Mouse (Mus musculus): ENCODE results near the gene Pla2g7.

The Pla2g7 gene

DNA sequence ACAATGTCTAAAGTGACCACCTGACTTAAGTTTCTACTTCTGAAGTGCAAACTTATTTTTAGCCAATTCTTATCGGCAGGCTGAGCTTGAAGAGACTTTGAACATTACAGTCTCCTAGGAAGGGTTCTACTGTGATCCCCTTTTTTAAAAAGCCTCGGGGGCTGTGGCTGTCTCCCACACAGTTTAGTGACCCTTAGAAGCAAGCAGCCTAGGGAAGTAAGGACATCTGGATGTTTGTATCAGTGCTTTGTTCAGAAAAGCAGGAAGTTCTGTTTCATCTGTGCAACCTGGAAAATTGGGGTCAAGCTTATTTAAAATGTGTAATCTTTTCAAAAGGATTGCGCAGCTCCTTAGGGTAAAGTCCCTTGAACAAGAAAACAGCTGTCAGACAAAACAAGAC lies 12.6 kb downstream of the Pla2g7 start:
- in situ Hi-C loops (cut with MboI, MseI): no loop called here

DNA sequence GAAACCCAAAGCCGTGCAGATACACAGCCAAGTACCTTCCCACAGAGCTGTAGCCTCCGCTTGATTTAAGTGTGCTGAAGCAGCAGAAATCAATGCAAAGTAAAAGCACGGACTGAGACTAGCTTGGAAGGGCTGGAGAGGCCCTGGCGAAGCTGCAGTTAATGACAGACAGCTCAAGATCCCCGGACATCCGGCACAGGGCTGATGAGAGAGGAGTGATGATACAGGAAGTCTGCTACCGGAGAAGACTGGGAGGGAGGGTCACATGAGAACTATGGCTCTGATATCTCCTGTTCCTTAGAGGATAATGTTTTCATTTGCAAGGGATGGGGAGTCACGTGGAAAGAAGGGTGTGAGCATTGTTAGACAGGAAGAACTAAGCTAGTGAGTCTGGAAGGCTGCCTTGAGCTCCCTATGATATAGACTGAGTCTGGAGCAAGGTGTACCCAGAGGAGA lies 13.1 kb downstream of the Pla2g7 start:
- in situ Hi-C loops (cut with MboI, MseI): no loop called here

DNA sequence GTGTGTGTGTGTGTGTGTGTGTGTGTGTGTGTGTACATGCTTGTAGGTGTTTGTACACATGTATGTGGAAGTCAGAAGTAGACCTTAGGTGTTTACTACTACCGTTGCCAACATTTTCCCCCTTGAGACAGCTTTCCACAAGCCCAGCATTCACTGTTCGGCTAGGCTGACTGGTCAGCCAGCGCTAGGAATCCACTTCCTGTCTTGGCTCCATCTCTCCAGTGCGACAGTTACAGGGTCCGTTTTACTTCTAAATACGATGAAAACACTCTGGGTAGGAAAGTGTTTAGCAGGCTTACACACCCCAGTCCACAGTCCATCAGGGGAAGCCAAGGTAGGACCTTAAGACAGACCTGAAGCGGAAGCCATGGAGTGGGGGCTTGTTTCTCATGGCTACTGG lies 16.9 kb downstream of the Pla2g7 start:
- in situ Hi-C loops (cut with MboI, MseI): no loop called here

DNA sequence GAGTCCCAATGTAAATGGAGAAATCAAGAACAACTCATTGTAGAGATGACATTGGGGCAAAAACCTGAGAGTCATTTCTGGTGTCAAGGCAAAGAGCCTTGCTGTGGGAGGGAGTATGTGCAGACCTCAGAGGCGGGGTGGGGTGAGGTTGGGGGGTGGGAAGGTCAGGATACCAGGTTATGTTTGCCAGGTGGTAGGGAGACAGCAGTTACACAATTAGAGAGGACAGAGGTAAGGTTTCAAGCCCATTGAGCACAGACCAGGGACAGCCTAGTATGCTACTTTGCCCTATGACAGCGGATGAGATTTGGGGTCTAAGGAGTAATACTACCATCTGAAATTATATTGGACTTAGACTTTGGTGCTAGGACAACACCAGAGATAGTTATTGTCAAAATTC lies 19.4 kb downstream of the Pla2g7 start:
- in situ Hi-C loops (cut with MboI, MseI): no loop called here

DNA sequence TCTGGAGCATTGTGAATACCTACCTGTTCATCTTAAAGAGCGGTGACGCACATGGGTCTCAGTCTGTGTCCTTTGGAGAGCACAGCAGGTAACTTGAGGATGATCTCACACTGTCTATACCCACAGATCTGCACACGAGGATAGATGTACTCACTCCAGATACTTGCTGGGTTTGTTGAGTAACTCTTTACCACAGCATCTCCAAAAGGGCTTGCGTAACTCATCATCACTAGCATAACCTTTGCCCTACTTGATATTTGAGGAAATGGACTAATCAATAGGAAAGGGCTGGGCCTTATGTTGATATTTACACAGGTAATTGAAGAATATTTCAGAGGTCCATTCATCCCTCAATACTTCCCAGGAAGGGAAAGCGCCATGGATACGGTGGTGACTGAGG lies 21.9 kb downstream of the Pla2g7 start:
- in situ Hi-C loops (cut with MboI, MseI): loop anchor here (5.0 kb wide), 1 partner anchor 67 kb away; no protein-coding TSS in a partner anchor

DNA sequence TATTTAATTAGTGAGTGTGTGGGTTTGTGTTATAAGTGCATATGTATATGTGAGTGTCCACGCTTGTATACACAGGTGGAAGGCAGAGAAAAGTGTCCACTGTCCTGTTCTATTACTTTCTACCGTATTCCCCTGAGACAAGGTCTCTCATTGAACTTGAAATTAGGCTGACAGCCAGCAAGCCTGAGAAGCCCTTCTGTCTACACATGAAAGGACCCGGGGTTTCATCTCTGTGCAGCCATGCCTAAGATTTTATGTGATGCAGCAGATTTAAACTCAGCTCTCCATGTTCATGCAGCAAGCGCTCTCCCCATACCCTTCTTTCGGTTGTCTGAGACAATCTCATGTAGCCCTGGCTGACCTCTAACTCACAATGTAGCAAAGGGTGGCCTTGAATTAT lies 22.6 kb downstream of the Pla2g7 start:
- in situ Hi-C loops (cut with MboI, MseI): loop anchor here (5.0 kb wide), 1 partner anchor 68 kb away; no protein-coding TSS in a partner anchor

DNA sequence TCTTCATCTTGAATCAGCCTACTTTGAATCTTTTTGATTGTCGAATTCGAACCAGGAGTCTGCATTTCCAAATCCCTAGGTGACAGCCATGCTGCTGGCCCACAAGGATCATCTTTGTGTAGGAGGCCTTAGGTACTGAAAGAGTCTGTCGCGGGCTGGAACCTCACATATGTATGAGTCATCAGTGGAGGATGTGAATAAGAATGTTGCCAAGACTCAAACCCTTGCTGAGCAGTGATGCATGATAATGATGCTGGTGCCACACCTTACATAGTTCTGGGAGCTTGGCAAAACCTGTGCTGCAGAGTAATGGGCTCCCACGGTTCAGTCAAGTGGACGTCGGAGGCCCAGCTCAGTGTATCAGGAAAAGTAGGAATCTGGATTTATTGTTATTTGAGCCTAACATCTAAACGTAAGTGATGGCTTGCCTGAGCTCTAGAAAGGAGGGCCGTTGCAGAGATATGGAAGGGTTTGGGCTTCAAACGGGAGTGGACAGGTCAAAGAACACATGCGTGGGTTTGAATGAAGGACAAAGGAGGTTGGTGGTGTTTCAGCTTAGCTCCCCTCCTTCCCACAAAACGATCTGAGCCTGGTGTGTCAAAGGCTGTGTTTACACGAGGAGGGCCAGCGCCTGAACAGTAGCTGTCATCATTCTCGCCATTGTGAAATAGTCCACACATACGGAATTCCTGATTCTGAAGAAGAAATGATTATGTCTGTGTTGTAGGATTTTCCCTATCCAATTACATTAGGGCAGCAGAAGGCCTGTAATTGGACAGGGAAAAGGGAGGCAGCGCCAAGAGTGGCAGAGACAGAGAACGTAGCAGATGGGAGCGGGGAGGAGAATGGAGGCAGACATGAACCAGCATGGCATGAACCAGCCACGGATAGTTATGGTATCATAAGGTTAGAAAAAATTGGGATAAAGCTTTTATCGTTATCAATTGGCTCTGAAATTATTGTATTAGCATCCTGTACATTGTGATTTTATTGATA lies 24.7 kb downstream of the Pla2g7 start:
- in situ Hi-C loops (cut with MboI, MseI): loop anchor here (5.0 kb wide), 1 partner anchor 70 kb away; no protein-coding TSS in a partner anchor

DNA sequence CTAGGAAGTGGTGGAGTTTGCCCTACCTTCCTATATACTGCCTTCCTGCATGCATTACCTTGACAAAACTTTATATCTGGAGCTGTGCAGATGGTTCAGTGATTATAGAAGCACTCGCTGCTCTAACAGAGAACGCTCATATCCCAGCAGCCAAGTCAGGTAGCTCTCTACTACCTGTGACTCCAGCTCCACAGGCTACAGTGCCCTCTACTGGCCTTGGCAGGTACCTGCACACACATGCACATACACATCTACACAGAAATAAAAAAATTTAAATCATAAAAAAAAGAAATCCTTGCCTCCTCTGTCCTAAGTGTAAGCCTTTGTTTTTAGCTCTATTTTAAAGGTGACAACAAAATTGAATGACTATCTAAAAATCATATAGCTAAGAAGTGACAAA lies 29.8 kb downstream of the Pla2g7 start:
- in situ Hi-C loops (cut with MboI, MseI): no loop called here

DNA sequence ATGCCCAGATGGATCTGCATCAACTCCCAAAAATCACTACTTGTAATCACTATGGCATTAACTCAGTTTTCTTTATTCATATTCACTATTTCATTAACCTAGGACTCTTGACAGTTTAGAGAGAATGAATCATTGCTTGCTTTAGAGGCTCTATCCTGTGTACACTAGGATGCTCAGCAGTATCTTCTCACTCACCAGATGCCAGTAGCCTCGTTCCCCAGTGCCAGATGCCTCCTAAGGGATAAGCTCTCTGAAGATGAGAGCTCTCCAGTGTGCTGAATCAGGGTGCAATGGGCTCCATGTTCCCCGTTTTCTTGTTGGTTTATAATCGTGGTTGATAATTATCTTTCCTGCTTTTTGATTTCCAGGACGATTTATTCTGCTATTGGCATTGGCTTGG lies 30.8 kb downstream of the Pla2g7 start:
- in situ Hi-C loops (cut with MboI, MseI): no loop called here

DNA sequence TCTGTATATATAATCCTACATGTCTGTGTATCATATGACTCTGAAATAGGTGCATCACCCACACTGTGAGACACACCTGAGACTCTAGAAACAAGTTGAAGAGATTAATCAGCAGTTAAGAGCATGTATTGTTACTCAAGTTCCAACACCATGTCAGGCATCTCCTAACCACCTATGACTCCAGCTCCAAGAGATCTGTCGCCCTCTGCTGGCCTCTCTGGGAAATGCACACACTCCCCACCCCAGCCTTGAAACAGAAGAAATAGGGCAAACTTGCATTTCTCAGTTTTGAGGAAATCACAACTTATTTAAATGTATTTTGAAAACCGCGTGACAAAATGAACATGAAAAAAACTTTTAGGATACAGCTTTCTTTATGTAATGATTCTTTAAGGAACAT lies 38.8 kb downstream of the Pla2g7 start:
- in situ Hi-C loops (cut with MboI, MseI): loop anchor here (10.0 kb wide), 1 partner anchor 342 kb away; no protein-coding TSS in a partner anchor

DNA sequence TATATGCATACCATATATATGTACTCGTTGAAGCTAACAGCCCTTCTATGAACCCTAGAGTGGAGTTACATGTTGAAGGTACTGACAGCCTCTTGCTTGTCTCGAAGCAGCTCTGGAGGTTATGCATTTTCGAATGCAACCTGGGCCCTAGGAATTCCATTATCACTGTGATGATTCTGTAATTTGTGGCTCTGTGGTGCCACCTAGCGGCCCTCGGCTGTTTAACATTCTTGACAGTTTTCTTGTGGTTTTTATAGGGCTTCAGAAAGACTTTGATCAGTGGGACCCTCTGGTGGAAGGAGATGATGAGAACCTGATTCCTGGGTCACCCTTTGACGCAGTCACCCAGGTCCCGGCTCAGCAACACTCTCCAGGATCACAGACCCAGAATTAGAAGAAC lies 43.7 kb downstream of the Pla2g7 start:
- in situ Hi-C loops (cut with MboI, MseI): no loop called here

DNA sequence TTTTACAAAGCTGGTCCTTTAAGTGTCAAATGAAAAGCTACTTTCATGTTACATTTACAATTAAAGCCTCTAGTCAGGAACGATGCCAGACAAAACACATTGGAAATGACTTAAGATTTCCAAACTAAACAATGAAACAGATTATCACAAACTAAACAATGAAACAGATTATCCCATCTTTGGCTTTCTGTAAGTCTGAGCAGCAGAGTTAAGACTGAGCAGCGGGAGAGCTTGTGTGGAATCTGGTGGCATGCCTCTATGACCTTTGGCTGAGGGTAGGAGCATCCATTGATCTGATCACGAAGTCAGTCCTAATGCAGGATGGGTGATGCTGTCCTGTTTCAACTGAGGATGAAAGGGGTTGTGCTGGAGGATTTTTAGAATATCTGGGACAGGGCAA lies 44.3 kb downstream of the Pla2g7 start:
- in situ Hi-C loops (cut with MboI, MseI): no loop called here

DNA sequence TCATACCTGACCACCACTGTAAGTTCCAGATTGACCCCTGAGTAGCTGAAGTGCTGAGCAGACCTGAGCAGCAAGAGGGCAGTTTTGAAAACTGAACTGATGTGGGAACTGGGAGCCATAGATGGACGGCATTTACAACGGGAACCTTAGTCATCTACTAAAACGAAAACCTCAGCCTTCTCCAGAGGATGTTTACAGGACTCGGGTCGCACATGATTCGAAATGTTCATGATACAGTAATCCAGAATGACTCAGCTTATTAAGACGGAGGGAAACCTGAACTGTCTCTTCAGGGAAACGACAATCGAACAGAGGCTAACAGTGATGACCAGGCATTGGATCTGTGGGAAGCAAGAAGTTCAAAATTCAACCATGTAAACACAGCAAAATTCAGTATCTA lies 51.3 kb downstream of the Pla2g7 start:
- in situ Hi-C loops (cut with MboI, MseI): no loop called here

DNA sequence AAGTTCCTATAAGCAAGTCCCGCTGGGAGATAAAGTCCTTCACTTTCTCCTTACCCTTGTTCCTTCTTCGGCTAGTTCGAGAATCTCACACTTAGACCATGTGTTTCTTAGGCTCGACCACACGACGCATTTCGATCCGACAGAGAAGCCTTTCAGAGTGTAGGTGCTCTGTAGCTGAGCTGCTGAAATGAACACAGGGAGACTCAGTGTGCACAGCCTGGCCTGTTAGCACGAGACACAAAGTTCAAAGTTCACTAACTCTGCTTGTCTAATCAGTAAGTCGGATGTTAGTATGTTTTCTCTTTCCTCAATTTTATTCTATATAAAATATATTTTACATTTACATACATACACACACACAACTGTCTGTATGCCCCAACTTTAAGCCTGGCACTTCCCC lies 54.2 kb downstream of the Pla2g7 start:
- in situ Hi-C loops (cut with MboI, MseI): no loop called here

DNA sequence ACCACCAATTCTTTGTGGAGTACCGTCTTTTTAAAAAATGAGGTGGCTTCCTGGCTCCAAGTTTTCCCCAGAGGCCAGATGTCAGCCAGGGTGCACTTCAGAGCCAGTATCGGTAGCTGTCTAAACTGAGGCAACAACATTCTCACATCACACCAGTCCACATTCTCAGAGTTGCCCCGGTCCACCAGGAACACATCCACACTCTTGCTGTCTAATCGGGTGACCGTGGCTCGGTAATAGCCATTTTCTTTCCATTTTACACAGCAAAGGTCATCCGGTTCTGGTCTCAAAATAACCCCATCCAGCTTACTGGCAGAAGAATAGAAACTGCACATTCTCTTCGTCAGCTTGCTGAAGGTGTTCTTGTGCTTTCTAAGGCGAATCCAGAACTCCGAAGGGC lies 60.3 kb downstream of the Pla2g7 start:
- in situ Hi-C loops (cut with MboI, MseI): no loop called here

DNA sequence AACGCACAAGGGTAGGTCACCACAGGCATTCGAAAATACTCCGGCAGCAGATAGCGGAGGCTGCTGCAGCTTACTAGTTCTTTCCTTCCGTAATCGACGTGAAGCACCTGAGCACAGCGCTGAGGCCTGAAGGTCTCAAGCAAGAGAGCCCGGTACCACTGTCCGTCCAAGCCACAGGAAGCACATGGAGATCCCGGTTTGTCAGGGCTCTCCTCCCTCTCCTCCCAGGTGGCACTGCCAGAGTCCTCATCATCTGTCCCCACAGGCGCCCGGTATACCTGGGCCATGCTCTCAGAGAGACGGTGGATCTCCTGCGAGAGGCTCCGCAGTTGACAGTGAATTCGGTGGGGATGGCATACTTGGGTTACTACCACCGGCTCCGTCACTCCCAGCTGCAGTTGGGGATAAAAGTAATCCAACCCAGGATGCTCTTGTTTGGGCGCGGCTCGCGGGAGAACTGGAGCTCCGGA lies 61.2 kb downstream of the Pla2g7 start:
- in situ Hi-C loops (cut with MboI, MseI): no loop called here

DNA sequence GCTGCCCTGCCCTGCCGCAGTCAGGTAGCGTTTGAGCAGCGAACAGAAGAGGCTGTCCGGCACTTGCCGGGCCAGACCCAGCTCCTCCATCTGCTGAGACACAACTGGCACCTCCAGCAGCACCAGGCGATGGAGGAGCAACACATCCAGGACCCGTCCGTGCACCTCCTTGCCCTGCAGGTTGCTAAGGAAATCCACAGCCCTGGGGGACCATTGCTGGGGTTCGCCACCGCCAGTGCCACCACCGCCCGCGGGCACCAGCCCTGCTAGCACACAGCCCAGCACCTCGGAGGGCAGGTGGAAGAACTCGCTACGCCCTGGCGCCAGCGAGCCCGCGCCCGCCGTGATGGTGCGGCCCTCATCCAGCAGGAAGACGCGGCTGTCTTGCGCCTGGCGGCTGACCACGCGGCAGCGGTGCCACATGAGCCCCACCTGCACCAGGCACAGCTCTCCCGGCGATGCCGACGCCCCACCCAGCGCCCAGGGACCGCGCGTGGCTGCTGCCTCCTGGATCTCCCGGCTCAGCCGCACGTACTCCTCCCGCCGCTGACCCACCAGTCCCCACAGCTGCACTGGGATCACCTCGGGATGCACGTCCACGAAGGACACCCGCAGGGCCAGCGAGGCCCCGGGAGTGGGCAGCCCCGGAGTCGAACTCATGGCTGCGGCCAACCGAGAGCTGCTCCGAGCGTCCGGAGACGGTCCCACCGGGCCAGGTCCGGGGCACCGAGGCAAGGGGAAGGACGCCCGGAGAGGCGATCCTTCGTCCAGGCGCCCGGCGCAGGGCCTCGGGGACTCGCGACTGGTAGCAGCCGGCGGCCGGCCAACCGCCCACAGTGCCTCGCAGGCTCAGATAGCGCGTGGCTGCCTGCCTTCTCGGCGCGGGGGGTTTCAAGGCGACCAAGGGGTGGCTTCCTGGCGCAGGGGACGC lies 61.9 kb downstream of the Pla2g7 start, which contains the start of gene Tdrd6:
TSS of gene Tdrd6 (minus strand) at position 804 of the 931 bp plus-strand sequence.
- in situ Hi-C loops (cut with MboI, MseI): no loop called here

DNA sequence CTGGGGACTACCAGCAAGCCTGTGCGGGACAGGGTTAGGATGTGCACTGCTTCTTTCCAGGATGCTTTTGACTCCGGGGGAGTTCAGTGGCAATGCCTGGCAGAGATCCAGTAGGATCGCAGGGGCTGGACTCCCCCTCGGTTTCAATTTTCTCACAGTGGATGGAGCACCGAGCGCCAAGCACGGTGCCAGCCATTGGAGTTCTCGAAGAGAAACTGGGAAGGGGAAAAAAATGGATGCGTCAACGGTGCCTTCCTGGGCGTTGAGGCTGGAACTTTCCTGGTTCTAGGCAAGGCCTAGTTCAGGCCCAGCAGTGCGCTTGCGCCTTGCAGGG lies 62.5 kb downstream of the Pla2g7 start:
- in situ Hi-C loops (cut with MboI, MseI): no loop called here

DNA sequence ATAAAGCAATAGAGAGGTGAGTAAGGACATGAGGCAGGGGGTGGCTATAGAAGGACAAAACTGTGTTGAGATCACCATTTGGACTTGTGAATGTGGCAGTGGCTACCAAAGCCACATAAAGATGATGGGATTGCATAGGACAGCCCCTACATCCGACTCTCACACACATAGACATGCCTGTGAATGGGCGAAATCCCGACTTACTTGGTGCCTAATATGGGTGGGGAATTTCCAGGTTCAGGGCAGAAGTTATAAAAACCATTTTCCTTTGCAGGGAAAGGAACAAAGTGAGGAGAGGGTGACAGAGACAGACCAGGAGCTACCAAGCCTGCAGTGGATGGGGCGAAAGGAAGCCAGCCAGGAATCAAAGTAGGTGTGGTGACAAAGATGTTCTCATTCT lies 69.2 kb downstream of the Pla2g7 start:
- in situ Hi-C loops (cut with MboI, MseI): no loop called here

DNA sequence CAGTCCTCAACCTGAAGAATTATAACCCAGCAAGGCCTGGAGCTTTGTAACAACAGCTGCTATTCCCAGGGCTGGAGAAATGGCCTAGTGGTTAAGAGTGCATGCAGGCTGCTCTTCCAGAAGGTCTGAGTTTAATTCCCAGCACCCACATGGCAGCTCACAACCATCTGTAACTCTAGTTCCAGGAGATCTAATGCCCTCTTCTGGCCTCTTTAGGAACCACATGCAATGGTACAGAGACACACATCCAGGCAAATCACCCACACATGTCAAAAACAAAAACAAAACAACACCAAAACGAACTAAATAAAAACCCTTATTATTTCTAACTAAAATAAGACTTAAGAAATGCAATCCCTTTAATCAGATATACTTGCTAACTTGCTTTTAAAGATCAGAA lies 72.9 kb downstream of the Pla2g7 start:
- in situ Hi-C loops (cut with MboI, MseI): no loop called here

DNA sequence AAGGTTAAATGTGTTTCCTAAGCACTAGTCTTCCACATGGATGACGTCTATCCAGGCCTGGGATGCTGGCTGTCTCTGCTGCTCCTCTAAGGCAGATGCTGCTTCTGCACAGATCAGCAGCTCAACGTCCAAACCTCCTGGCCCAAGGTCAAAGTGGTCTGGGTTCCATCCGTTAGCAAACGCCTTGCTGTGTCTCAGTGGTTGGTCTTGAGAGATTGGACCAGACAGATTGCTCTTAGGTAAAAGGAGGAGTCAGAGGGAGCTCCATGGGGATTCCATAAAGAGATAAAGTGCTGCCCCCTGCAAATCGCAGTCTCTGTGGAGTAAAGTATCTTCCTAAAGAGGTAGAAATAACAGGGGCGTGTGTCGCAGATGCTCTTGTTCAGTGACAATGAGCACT lies 75.3 kb downstream of the Pla2g7 start:
- in situ Hi-C loops (cut with MboI, MseI): no loop called here

DNA sequence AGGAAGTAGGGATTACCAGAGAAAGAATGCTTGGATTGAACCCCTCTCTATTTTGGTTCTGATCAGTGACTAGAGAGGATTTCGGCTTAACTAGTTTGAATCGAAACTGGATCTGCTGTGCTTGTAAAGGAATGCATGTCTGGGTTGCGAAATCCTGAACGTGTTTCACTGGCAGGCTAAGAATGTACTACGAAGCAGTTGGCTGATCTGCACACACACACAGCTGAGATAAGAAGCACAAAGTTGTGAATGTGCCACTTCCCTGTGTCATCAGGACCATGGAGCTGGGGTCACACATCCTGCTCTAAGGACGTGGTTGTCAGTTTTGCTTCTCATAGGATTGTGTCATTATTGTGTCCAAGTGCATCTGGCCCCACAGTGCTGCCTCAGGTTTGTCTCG lies 76.5 kb downstream of the Pla2g7 start:
- in situ Hi-C loops (cut with MboI, MseI): no loop called here

All from T-helper 1 cell (primary cell).